Mouse (Mus musculus) Muller cell, postnatal 12 days (primary cell): ENCODE data around the gene Blmh.
"Not testable (repeated sequence)": the region's sequence is repeated elsewhere in the genome, so short reads cannot be mapped to it uniquely, and the experiment has no call there.

Experiments
- DNase-seq: peaks from one replicate; pipeline ENCODE4 v3.0.0-alpha.2; 2015; ENCODE audit errors: inconsistent ontology term

Gene Blmh

DNA sequence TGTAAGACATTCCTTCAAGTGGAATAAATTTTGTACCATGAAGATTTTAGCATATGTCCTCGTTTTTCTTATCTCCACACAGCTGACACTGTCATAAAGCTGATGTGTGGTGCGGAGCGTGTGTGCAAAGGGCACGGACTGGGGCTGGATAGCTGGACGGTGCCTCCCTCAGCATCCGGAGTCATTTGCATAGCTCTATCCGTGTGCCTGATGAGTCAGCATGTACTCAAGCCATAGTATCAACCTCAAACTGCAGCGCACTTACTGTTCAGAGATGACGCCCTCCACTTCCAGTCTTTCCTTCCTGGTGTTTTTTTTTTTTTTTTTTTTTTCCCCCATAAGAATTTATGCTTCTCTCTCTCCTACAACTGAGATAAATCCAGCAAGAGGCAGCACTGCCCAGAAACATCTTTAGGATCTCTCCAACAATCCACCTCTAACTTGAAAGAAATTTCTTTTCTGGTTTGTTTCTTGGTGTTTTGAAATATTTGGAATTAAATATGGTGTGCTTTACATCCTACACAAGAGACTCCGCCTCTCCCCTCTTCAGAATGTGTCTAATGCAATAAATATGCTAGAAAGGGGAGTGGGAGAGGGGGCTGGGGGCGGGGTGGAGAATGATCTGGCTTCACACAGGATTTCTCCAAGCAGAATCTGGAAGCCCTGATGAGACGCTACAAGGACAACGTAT is 7.9 kb upstream of the Blmh start:
- DNase-seq: no peak

DNA sequence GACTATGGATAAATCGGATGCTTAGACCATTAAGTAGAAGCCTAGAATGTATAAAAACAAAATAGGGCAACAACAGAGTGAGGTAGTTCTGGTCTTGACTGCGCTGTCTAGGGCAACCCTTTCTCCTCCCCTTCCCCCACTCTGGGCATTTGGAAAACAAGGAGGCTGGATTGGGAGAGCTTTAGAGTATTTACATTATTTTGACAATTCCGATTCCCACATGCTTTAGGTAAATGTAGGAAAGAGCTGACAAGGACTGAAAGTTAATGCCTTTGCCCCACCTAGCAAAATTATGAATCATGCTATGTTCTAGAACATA is 7.4 kb upstream of the Blmh start:
- no peak for DNase-seq

DNA sequence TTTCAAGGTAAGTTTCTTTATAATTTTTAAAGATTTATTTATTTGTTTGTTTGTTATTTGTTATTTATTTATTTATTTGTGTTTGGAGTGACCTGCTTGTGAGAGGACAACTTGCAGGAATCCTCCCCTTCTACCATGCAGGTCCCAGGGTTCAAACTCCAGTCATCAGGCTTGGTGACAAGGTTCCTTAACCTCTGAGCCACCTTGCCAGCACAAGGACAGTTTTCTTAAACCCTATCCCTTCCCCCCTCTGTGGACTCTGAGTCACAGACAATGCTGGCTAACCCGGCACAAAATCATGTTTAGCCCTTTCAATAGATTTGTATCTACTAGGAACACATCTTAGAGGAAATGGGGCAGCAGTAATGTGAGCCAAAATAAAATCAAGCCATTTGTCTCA is 4.0 kb upstream of the Blmh start:
- DNase-seq: no peak

DNA sequence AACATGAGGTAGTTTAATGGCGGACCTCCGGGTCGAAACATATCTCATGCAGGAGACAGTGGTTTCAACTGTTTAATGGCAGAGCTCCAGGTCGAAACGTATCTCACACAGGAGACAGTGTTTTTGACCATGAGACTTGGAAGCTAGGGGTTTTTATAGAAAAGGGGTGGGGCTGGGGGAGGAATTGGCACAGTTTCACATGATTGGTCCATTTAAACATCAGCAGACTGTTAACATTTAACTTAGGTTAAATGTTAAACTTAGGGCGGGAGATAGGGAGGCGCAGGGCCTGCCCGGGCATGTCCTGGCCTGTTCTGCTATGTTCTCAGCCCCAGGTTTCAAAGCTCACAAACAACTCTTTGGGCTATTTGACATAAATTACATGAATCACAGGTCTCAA is 4.0 kb downstream of the Blmh start:
- DNase-seq: not testable (repeated sequence)

DNA sequence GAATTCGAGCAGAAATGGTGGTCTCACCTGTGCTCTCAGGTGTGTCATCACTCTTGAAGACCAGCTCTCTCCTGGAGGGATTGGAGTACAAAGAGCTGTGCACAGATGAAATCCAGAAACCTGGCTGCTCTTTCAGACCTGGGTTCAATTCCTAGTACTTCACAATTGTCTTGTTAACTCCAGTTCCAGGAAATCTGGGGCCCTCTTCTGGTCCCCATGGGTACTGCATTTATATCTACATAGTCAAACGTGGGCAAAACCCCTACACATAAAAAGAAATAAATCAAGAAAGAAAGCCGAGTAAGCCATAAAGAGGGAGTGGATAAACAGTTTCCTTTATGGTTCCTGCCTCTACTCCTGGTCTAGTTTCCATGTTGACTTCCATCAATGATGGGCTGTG is 8.6 kb downstream of the Blmh start:
- DNase-seq: no peak

DNA sequence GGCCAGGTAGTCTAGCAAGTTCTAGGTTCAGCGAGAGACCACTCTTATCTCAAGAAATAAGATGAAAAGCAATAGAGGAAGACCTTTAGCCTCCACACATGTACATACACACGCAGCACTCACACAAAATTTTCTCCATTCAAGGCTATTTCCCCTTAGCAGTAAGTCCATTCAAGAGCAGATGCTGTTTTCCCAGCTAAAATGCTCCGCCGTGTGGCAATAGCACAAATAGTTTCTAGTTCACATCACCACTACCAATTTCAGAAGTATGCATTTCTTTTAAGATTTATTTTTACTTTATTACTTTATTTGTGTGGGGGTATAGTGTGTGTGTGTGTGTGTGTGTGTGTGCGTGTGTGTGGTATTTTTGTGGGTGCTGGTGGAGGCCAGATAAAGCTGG is 12.0 kb downstream of the Blmh start:
- DNase-seq: no peak

DNA sequence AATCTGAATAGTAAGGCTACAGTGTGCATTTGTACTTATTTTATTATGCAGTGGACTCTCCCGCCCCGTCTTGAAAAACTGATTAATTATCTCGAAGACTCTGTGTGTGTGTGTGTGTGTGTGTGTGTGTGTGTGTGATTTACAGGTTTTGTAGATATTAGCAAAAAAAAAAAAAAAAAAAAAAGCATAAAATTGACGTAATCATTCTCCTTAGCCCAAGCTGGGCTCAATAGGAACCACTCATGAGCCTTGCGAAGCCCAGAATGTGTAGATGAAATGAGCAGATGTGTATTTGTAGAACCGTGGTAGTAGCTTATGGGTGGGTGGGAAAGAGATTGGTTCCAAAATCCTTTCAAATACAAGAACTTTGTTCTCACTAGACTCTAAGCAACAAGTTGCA is 20.2 kb downstream of the Blmh start:
- no peak for DNase-seq

DNA sequence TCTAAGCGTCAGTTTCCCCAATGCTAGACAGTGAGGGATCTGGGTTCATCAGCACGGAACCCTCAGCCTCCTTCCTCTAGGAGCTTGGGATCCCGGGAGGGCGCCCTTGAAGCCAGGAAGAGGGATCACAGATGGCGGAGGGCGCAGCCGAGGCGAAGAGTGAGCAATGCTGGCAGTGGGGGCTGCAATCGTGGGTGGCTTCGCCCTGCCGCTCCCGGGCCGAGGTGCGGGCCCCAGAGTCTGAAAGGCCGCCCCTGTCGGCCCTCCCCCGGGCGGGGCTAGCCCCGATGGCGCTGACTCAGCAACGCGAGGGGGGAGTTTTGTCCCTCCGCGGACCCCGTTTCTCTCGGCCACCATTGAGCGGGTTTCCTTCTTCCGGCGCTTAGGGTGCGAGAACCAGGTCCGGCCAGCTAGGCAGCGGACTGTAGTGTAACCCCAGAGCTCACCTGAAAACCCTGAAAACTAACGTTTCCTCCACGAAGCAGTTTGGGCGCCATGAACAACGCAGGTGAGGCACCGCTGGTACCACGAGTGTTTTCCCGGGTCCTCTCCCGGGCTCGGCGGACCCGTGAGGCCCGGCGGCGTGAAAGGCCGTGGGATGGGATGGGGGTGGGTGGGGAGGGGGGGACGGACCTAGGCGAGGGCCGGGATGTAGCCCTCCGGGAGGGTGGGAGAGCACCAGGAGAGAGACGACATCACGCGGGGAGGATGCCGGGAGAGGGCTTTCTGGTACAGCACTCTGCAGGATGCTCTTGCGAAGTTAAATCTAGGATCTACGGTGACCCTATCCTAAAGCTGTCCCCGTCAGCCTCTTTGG is 21.0 kb downstream of the Blmh start:
- DNase-seq: peak; percentile 94

DNA sequence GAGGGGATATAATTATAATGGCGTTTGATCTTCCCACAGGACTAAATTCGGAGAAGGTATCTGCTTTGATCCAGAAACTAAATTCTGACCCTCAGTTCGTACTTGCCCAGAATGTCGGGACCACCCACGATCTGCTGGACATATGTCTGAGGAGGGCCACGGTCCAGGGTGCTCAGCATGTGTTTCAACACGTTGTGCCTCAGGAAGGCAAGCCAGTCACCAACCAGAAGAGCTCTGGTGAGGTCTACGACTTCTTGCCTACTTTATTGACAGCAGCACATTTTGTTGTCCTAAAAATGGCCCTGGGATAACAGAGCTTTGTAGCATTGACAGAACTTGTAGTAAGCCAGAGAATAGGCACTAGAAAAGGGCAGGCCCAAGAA is 21.6 kb downstream of the Blmh start:
- DNase-seq: no peak

DNA sequence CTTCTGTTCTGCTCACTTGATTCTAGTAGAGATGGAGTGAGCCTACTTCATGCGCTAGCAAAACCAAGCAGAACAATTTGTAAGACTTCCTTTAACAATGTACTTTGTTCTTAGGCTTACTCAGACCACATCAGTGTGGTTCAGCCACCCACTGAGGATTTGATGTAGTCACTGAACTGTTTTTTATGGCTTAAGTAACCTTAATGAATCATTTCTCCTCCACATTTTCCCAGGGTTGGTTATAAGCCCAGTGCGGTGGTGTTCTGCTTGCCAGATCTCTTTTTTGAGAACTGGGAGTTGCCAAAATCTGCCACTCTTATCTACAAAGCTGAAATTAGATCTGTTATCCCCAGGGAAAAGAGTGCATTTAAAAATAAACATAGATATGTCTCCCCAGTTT is 28.9 kb downstream of the Blmh start:
- peak; percentile 66 for DNase-seq

DNA sequence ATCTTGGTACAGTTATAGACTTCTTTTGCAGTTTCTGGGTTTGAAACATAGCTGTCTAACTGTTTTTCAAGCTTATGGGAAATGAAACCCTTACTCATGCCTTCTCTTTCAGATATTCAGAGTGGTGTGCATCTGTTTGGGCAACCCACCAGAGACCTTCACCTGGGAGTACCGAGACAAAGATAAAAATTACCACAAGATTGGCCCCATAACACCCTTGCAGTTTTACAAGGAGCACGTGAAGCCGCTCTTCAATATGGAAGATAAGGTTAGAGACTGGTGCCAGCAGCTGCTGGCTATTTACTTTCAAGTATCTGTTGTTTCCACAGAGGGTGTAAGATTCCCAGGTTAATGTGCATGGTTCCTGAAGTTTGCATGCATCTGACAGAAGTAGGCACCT is 41.1 kb downstream of the Blmh start:
- DNase-seq: no peak

DNA sequence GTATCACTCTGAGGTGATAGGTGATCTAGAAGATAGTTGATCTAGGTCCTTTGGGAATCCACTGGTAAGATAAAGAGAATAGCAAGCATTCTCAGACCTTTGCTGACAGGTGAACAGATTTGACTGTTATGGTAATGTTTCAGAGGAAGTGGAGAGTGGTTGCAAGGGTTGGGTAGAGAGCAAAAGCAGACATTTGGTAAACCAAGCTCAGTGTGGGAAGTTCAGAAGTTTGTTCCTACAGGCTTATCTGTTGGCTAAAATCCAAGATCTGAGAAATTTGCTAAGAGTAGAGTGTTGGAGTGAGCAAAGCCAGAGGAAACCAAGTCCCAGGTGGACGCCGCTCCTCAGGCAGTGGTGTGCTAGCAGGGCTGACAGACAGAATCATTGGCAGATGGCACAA is 45.7 kb downstream of the Blmh start:
- no peak for DNase-seq

DNA sequence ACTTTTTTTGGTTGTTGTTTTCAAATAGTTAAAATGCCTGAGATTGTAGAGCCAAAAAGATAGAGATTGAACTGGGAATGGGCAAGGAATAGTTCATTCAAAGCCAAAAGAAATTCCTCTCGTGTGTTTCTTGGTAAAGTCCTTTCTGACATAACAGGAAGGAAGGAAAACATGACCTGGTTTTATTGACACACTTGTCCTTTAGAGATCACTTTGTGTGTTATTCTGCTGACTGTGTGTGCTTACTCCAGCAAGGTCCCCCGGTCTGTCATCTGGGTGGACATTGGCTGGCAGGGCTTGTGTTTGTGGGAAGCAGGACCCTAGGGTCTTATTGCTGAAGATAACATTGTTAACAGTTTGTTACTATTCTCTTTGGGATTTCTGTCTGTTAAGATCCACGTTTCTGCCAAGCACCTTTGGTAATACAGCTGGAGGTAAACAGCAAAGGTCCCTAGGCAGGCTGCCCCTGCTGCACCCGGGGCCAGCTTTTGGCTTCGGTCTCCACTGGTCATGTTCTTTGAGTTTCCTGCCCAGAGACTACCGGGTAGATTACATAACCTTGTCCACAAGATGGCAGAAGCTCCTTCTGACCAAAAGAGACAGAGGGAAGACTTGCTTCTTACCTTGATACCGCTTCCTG is 50.2 kb downstream of the Blmh start:
- no peak for DNase-seq

DNA sequence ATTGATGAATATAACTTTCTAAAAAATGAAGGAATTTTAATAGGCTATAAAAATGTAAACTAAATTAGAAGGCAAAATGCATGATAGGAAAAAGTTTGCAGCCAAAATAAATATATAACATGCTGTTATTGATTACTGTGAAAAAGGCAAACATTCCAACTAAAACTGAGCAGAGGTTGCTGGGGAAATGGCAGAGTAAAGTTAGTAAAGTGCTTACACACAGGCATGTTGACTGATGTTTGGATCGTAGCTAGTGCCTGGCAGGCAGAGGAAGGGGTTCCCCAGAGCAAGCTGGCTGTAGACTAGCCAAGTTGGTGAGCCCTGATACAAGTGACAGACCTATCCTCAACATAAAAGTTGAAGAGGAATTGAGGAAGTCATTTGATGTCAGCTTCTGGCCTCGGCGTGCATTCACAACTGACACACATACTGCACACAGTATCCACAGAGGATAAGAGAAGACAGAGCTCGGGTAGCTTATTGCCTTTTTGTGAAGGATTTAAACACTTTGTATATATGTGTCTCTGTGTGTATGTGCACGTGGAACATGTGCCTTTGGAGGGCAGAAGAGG is 57.0 kb downstream of the Blmh start:
- DNase-seq: no peak

DNA sequence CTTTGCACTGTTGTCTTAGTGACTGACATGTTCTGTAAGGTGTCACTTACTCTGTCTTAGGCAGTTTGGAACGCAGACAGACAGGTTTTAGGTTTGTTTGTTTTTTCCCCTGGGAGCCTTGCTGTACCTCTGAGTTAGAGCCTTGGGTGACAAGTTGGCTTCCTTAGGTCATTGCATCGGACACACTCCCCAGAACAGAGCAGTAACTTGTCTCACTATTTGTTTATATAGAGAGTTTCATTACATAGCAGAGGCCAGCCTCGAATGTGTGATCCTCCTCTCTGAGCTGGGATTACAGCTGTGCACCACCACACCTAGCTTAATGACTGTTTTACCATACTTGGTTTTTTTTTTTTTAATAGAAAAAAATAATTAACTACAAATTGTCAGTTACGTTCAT is 57.8 kb downstream of the Blmh start:
- DNase-seq: no peak

DNA sequence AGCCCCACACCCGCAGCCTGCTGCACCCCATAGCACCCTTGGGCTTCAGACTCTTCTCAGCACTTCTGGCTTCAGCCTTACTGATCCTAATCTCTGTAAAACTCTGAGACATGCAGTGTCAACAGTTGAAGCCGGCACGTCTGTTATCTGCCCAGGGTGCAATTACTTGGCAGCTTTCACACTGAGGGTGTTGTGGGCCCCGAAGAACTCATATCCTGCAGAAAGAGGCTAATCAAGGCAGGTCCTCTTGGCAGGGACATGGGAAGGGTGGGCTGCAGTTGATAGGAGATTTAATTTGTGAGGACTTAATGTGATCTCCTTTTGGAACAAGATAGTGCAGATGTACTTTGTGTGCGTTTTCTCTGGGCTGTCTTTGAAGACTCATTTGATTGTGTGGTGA is 59.0 kb downstream of the Blmh start:
- no peak for DNase-seq

DNA sequence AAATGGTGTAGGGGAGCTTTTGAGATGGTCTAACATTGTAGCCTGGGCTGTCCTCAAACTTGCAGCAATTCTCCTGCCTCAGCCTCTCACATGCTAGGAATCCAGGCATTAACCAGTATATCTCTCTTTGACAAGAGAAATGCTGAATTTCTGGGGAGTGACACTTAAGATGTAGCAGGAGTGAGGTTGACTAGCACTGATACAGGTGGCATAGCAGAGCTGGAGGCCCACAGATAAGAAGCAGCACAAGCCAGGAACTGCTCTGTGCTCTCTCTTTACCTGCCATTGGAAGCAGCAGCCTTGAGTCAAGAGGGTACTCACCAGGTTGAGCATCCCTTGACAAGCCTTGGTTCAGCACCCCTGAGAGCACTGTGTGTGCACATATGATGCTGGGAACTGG is 59.6 kb downstream of the Blmh start:
- no peak for DNase-seq

DNA sequence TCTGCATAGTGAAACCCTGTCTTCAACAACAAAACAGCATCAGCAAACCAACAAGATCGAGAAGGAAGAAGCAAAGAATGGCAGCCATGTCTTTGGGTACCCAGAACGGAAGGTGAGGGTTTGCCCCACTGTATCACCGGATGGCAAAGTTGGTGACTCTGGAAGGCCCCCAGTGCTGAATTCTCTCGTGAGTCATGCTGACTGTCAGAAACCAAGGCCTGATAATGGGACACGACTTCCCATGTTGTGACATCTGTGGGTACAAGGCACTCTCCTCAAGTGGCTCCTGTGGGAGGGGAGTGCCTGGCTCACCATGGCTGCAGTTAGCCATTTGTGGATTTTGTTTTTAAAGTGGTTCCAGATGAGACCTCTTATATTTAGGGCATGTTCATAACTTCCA is 66.2 kb downstream of the Blmh start:
- no peak for DNase-seq

DNA sequence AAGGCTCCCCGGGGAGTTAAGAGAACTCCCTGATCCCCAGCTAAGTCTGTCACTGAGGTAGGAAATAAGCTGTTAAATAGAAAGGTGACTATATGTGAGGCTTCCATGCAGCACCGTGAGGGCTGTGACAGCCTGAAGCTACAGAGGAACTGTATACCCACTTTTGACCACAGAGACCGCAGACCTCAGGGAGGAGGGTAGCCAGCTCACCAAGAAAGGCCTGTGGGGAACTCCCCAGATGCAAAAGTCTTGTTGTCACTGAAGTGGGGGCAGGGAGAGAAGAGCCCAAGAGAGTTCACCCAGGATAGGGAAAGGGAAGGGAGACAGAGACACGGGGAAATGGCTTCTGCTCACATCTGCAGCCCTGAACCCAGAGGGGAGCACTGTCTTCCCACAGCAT is 68.3 kb downstream of the Blmh start:
- DNase-seq: no peak

DNA sequence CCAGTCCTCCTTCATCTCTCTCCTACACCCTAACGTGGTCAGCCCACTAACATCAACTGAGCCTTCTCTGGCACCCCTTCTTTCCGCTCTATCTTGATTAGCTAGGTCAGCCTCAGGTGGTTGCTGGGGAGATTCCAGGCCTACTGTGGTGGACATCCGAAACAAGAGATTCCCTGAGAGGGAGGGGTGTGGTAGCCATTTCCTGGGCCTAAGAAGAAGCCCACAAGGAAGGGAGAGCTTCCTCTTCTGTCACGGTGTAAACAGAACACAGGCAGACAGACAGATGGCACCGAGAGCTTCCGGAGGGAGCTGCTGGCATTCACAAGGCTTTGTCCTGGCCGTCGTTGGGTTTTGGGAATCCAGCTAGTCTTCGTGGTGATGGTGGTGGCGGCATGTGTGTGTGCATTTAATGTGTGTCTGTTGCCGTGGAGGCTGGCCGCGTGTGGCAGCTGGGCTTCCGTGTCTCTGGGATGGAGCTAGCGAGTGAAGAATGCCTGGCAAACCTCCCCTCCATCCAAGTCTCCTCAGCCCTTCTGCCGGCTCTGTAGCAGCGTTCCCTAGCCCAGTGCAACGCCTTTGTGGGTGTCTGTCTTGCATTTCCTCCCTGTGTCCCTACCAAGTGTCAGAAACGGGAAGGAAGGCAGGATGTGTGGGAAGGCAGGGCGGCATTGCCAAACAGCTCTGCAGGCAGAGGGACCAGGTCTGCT is 71.5 kb downstream of the Blmh start:
- no peak for DNase-seq

DNA sequence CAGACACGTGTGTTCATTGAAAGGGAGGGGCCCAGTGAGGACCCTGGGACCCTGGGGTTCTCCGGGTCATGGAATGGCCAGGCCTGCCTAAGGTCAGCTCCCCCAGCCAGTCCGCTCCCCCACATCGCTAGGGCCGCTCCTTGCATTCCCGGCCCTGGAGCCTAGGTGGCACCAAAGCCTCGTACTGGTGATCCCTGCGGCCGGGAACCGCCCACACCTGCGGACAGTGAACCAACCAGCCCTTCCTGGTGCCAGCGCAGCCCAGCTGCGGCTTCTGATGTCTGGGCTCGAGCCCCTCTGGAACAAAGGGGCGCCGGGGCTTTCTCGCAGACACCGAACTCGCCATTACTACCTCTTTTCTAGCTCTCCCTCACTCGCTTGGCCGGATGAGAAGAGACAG is 72.7 kb downstream of the Blmh start:
- DNase-seq: peak; percentile 82
